Mouse (Mus musculus): ENCODE results near the gene Mtif3. TPM values are rescaled to one million over a fixed set of nuclear protein-coding genes. Genes with fewer than 3 reads are reported as not detected.

Mtif3 gene
- 10.7 and 12.8 TPM in 2 replicates for polyA plus RNA-seq (2012; rRNA removed)

DNA sequence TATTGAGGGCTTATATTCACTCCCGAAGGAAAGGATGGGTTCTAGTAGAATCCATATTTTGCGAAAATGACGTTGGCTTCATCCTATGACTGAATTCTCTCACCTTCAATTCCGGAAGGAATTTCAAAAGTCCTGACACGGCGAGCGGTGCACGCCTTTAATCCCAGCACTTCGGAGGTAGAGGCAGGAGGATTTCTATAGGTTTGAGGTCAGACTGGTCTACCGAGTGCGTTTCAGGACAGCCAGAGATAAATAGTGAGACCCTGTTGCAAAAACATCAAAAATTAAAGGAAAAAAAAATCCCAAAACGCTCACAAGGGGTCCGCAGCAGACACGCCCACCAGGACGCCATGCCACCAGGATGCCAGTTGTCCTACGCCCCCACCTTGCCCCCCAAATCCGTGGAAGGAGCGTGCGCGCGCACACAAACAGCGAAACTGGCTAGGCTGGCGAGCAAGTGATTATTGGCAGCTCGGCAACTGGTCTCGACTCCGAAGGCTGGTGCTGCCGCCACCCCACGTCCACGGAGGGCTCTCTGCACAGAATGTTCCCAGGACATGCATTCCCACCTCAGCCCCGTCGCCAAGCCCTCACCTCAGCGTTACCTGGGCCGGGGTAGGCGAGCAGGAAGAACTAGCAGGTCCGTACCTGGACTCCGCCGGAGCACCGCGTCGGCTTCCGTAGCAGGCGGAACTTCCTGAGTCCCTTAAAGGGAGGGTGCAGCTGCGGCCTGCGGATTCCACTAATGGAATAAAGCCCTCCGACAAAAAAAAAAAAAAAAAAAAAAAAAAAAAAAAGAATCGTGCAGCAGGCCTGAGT, at the start of gene Mtif3:
Mtif3 (minus strand) TSS at position 683 of the 819 bp plus-strand sequence.

DNA sequence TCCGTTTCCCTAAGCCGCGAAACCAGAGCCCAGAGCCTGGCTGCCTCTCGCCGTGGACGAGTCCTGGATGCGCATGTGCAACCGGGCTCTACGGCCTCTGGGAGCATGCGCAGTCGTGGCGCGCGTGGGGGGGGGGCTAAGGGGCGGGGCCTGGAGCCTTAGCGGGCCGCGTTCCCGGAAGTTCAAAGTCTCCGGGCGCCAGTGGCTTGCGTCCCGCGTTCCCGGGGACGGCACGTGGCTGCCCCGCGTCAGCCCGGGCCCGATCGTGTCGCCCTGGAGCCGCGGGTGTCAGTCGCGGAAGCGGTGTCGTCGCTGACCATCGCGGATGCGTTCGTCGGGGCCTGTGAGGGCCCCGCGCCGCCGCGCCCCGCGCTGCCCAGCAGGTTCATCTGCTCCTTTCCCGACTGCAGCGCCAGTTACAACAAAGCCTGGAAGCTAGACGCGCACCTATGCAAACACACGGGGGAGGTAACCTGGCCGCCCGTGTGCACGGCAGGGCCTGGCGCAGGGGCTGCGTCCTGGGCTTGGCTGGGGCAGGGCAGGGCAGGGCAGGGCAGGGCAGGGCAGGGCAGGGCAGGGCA, 15.0 kb downstream of the Mtif3 start, which contains the start of gene Gtf3a:
Gtf3a (plus strand) TSS at position 150 of the 581 bp plus-strand sequence.

Other genes starting within 250 kb of the Mtif3 start
- 7.8 and 7.9 TPM in 2 replicates for gene Usp12, start 168.8 kb downstream of the Mtif3 start, polyA plus RNA-seq (2012; rRNA removed)
- 26.6 and 53.7 TPM in 2 replicates for gene Rpl21, start 130.9 kb downstream of the Mtif3 start, polyA plus RNA-seq (2012; rRNA removed)
- 23.0 and 26.9 TPM in 2 replicates for gene Rasl11a, start 118.7 kb downstream of the Mtif3 start, polyA plus RNA-seq (2012; rRNA removed)
- 123 and 144 TPM in 2 replicates for gene Gtf3a, start 15.1 kb downstream of the Mtif3 start, polyA plus RNA-seq (2012; rRNA removed)
- 61.6 and 71.3 TPM in 2 replicates for gene Lnx2, start 112.8 kb upstream of the Mtif3 start, polyA plus RNA-seq (2012; rRNA removed)
- gene Polr1d, start 113.2 kb upstream of the Mtif3 start, polyA plus RNA-seq (2012; rRNA removed) = 51.1 and 53.7 TPM in 2 replicates
- 0.08 TPM in 1 of 2 replicates, not detected in the other for gene Gsx1, start 224.9 kb upstream of the Mtif3 start, polyA plus RNA-seq (2012; rRNA removed)

Measured in ovary, adult 2 months (tissue).